Mouse (Mus musculus): Measurements from ENCODE around the gene Gm37419.

DNA sequence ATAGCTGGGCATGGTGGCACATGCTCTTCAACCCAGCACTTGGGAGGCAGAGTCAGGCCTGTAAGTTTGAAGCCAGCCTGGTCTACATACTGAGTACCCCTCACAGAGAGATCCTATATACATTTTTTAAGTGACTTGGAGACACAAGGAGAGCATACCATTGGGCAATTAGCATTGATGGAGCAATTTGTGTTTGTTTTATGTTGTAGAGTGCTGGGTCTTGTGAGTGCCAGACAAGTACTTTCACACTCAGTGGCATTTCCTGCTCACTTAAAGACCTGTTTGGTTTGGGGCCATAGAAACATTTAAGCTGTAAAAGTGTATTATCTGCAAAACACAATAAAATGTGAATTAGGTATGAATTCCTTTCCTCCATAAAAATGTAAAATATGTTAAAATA lies 47.5 kb downstream of the Gm37419 start:
- no peak for TF ChIP-seq GATA1 (IDR thresholded peaks at IDR 0.05; ENCODE audit: low read length)
- TF ChIP-seq TAL1 (IDR thresholded peaks at IDR 0.05; ENCODE audit: low read length), result no peak
